Mouse (Mus musculus) CD4-positive, CD25-positive, alpha-beta regulatory T cell, adult 9 weeks (primary cell): ENCODE measurements around the gene Mypop. TPM values are rescaled to one million over a fixed set of nuclear protein-coding genes. Genes with fewer than 3 reads are reported as not detected.

ENCODE experiments used
- polyA plus RNA-seq: library from polyadenylated mRNA; unstranded; fragments of 100-300 nt; shearing (Covaris generic); gene quantifications from one replicate; pipeline ENCODE4 v1.2.1, GENCODE M21; 2017

Mypop gene
- polyA plus RNA-seq = 3.5 TPM

GRCm38 (mm10) chr7:18990601-18991295, at the start of gene Mypop:
Gene Mypop, plus strand, starts transcription at chr7:18991245.

GRCm38 (mm10) chr7:18987100-18987499, 3.9 kb upstream of the Mypop start, which contains the start of gene Nanos2:
Gene Nanos2, plus strand, starts transcription at chr7:18987400.

GRCm38 (mm10) chr7:19003902-19004630, 13.0 kb downstream of the Mypop start, which contains the start of gene Irf2bp1:
Gene Irf2bp1, plus strand, starts transcription at chr7:19004044.

GRCm38 (mm10) chr7:19023357-19023814, 32.3 kb downstream of the Mypop start, which contains the start of gene Foxa3:
Gene Foxa3, minus strand, starts transcription at chr7:19023538.

GRCm38 (mm10) chr7:19024096-19024506, 33.1 kb downstream of the Mypop start, which contains the start of gene Sympk:
Gene Sympk, plus strand, starts transcription at chr7:19024377.

Other genes with a start within 250 kb of the Mypop start
- gene Psg19, start 192.7 kb upstream of the Mypop start, polyA plus RNA-seq = not detected
- not detected for gene Psg17, start 169.6 kb upstream of the Mypop start, polyA plus RNA-seq
- not detected for gene Mill2, start 151.3 kb upstream of the Mypop start, polyA plus RNA-seq
- 189 TPM for gene Pglyrp1, start 119.9 kb upstream of the Mypop start, polyA plus RNA-seq
- 20.1 TPM for gene Ccdc61, start 80.8 kb upstream of the Mypop start, polyA plus RNA-seq
- 0.06 TPM for gene Nova2, start 65.4 kb upstream of the Mypop start, polyA plus RNA-seq
- not detected for gene Nanos2, start 3.8 kb upstream of the Mypop start, polyA plus RNA-seq
- 3.1 TPM for gene Irf2bp1, start 12.8 kb downstream of the Mypop start, polyA plus RNA-seq
- gene Foxa3, start 32.3 kb downstream of the Mypop start, polyA plus RNA-seq = not detected
- 19.0 TPM for gene Sympk, start 33.1 kb downstream of the Mypop start, polyA plus RNA-seq
- gene Rsph6a, start 63.4 kb downstream of the Mypop start, polyA plus RNA-seq = not detected
- gene Dmwd, start 85.0 kb downstream of the Mypop start, polyA plus RNA-seq = not detected
- gene Dmpk, start 92.6 kb downstream of the Mypop start, polyA plus RNA-seq = 0.42 TPM
- 0.15 TPM for gene Six5, start 103.3 kb downstream of the Mypop start, polyA plus RNA-seq
- not detected for gene Gm4969, start 127.1 kb downstream of the Mypop start, polyA plus RNA-seq
- gene Fbxo46, start 128.6 kb downstream of the Mypop start, polyA plus RNA-seq = 28.3 TPM
- 17.4 TPM for gene Qpctl, start 158.0 kb downstream of the Mypop start, polyA plus RNA-seq
- 54.7 TPM for gene Snrpd2, start 158.5 kb downstream of the Mypop start, polyA plus RNA-seq
- not detected for gene Gipr, start 174.9 kb downstream of the Mypop start, polyA plus RNA-seq
- gene Eml2, start 185.2 kb downstream of the Mypop start, polyA plus RNA-seq = 33.3 TPM
- 0.31 TPM for gene Gpr4, start 221.3 kb downstream of the Mypop start, polyA plus RNA-seq
- 25.6 TPM for gene Opa3, start 237.1 kb downstream of the Mypop start, polyA plus RNA-seq